Mouse (Mus musculus) lung, postnatal 0 days (tissue): ENCODE data around the gene Aars.
"Not testable (repeated sequence)": the region's sequence is repeated elsewhere in the genome, so short reads cannot be mapped to it uniquely, and the experiment has no call there.

ENCODE experiments used
- CTCF ChIP-seq: IDR thresholded peaks from 2 replicates; pipeline ENCODE4 v1.5.1; 2016; ENCODE audit warnings: antibody characterized with exemption, mild to moderate bottlenecking
- EP300 ChIP-seq: IDR thresholded peaks from 2 replicates; pipeline ENCODE4 v1.6.1; 2016; ENCODE audit warnings: antibody characterized with exemption, mild to moderate bottlenecking, control low read depth

GRCm38 (mm10) chr8:111010230-111010991 lies 22.5 kb upstream of the Aars start:
- TF ChIP-seq CTCF, EP300: not testable (repeated sequence)
